Mouse (Mus musculus) forebrain, embryonic 14.5 days (tissue): ENCODE results near the gene Siah3. TPM values are rescaled to one million over a fixed set of nuclear protein-coding genes. Genes with fewer than 3 reads are reported as not detected.

Source experiments
- ATAC-seq: fragments of 200-750 bp; cut with Nextera tagmentation; 2 replicates; pipeline ENCODE4 v1.8.0; 2017; ENCODE audit warnings: mild to moderate bottlenecking, moderate library complexity
- DNase-seq: peaks from one replicate; pipeline ENCODE4 v3.0.0-alpha.2; 2015; ENCODE audit warnings: low spot score
- H3K27ac ChIP-seq: fragments of 300-500 bp; sonication (generic); 2 replicates; pipeline ENCODE4 v1.5.1; 2014; ENCODE audit warnings: low read depth, mild to moderate bottlenecking, control low read depth, low read length, moderate library complexity
- H3K27me3 ChIP-seq: fragments of 300-500 bp; sonication (generic); replicated peaks from 2 replicates; pipeline ENCODE4 v1.6.1; 2014; ENCODE audit warnings: low read length, control low read depth, mixed read lengths; ENCODE audit not compliant: control insufficient read depth, insufficient read depth
- H3K36me3 ChIP-seq: fragments of 300-500 bp; sonication (generic); 2 replicates; pipeline ENCODE4 v1.6.1; 2014; ENCODE audit warnings: low read length, control low read depth; ENCODE audit not compliant: control insufficient read depth, insufficient read depth
- H3K4me1 ChIP-seq: fragments of 300-500 bp; sonication (generic); 2 replicates; pipeline ENCODE4 v1.6.1; 2014; ENCODE audit warnings: antibody characterized with exemption, low read length, control low read depth; ENCODE audit not compliant: control insufficient read depth, insufficient read depth
- H3K4me2 ChIP-seq: fragments of 300-500 bp; sonication (generic); 2 replicates; pipeline ENCODE4 v1.6.1; 2014; ENCODE audit warnings: mild to moderate bottlenecking, control low read depth, low read length
- H3K4me3 ChIP-seq: fragments of 300-500 bp; sonication (generic); 2 replicates; pipeline ENCODE4 v1.5.1; 2014; ENCODE audit warnings: low read depth, low read length, control low read depth
- H3K9ac ChIP-seq: fragments of 300-500 bp; sonication (generic); 2 replicates; pipeline ENCODE4 v1.6.1; 2014; ENCODE audit warnings: mild to moderate bottlenecking, low read length, control low read depth, moderate library complexity
- H3K9me3 ChIP-seq: fragments of 300-500 bp; sonication (generic); replicated peaks from 2 replicates; pipeline ENCODE4 v1.6.1; 2016; ENCODE audit warnings: low read length, control low read depth, mixed read lengths; ENCODE audit not compliant: control insufficient read depth
- WGBS: fragments of 180-500 bp; shearing (Covaris S2); extraction: QIAGEN DNeasy Blood & Tissue Kit; methylation state at CpG from one replicate; pipeline ENCODE4 v1.1.7; 2014; 5-methylcytosine and 5-hydroxymethylcytosine counted together
- polyA plus RNA-seq: library from polyadenylated mRNA; unstranded; fragments of >200 nt; fragmentation: Nextera tagmentation; extraction: Ambion mirVana; gene quantifications from 2 replicates; pipeline ENCODE4 v1.2.1, GENCODE M21; 2014

The Siah3 gene
- polyA plus RNA-seq, result 5.4 and 7.0 TPM in 2 replicates

GRCm38 (mm10) chr14:75455743-75456421 is at the start of gene Siah3:
Siah3 (plus strand) TSS chr14:75455982.
- H3K36me3 ChIP-seq, result no peaks in the 10 kb centered on the region
- H3K9me3 ChIP-seq, result no peaks in the 10 kb centered on the region
- peak within 1 kb of the TSS; percentile 59 for H3K4me3 ChIP-seq
- DNase-seq, result peak; percentile 91
- peak within 1 kb of the TSS; percentile 78 for H3K9ac ChIP-seq
- peak; percentile 51 for ATAC-seq
- H3K27ac ChIP-seq, result peak within 1 kb of the TSS; percentile 93
- H3K27me3 ChIP-seq, result no peaks in the 10 kb centered on the region
- peak within 1 kb of the TSS; percentile 85 for H3K4me2 ChIP-seq
- H3K4me1 ChIP-seq, result peaks cover 31% of the 10 kb centered on the region
- WGBS, result 2% methylated on average over 18 of the region's 18 CpGs

GRCm38 (mm10) chr14:75409772-75410171 is 46.0 kb upstream of the Siah3 start:
- H3K9me3 ChIP-seq, result no peaks in the 10 kb centered on the region
- H3K4me3 ChIP-seq, result no peak overlapping the region
- H3K36me3 ChIP-seq, result no peaks in the 10 kb centered on the region
- H3K4me2 ChIP-seq, result no peak overlapping the region
- no peak overlapping the region for H3K27ac ChIP-seq
- no peaks in the 10 kb centered on the region for H3K27me3 ChIP-seq
- 77% methylated on average over 3 of the region's 3 CpGs for WGBS
- ATAC-seq (no peak), DNase-seq (no peak)
- H3K9ac ChIP-seq, result no peak overlapping the region
- H3K4me1 ChIP-seq, result no peaks in the 10 kb centered on the region

- ATAC-seq (no peak), DNase-seq (no peak)
- H3K4me3 ChIP-seq, result no peak overlapping the region
- no peaks in the 10 kb centered on the region for H3K36me3 ChIP-seq
- 83% methylated on average over 4 of the region's 4 CpGs for WGBS
- no peak overlapping the region for H3K27ac ChIP-seq
- H3K9ac ChIP-seq, result no peak overlapping the region
- H3K27me3 ChIP-seq, result no peaks in the 10 kb centered on the region
- H3K9me3 ChIP-seq, result no peaks in the 10 kb centered on the region
- H3K4me1 ChIP-seq, result no peaks in the 10 kb centered on the region
- H3K4me2 ChIP-seq, result no peak overlapping the region
Observed at GRCm38 (mm10) chr14:75410392-75410791, 45.4 kb upstream of the Siah3 start.

DNA sequence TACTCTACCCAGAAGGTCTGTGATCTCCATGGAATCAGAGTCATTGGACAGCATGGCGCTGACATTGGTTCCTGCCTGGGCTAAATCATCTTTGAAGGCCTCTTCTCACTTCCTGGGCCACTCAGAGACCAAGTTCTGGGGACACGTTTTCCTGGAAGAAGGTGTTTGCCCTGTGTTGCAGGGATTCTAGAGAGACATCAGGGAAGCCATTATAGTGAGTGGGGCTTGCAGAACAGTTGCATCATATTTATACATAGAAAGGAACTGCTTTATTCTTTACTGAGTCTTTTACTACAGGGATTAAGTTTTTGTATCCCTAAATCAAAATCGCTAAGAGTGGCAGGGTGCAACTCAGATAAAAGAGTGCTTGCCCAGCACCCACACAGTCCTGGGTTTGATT is 37.1 kb upstream of the Siah3 start:
- no peak overlapping the region for H3K4me2 ChIP-seq
- 81% methylated on average over 3 of the region's 3 CpGs for whole genome bisulfite sequencing

GRCm38 (mm10) chr14:75419876-75420275 is 35.9 kb upstream of the Siah3 start:
- no peak overlapping the region for H3K27ac ChIP-seq
- H3K4me3 ChIP-seq, result no peak overlapping the region
- H3K27me3 ChIP-seq, result no peaks in the 10 kb centered on the region
- WGBS, result 90% methylated on average over 7 of the region's 7 CpGs
- DNase-seq (no peak), ATAC-seq (no peak)
- no peaks in the 10 kb centered on the region for H3K4me1 ChIP-seq
- no peaks in the 10 kb centered on the region for H3K36me3 ChIP-seq
- no peak overlapping the region for H3K4me2 ChIP-seq
- H3K9me3 ChIP-seq, result no peaks in the 10 kb centered on the region
- no peak overlapping the region for H3K9ac ChIP-seq

More for the DNA sequence above, 37.1 kb upstream of the Siah3 start:
- Histone ChIP-seq H3K4me1 (no peaks in the 10 kb centered on the region), H3K9ac (no peak overlapping the region), H3K27me3 (no peaks in the 10 kb centered on the region), H3K36me3 (no peaks in the 10 kb centered on the region), H3K27ac (no peak overlapping the region), H3K9me3 (no peaks in the 10 kb centered on the region), H3K4me3 (no peak overlapping the region)
- DNase-seq, result no peak
- ATAC-seq, result no peak

GRCm38 (mm10) chr14:75420811-75421210 is 35.0 kb upstream of the Siah3 start:
- Histone ChIP-seq H3K4me1 (no peaks in the 10 kb centered on the region), H3K9me3 (no peaks in the 10 kb centered on the region), H3K27me3 (no peaks in the 10 kb centered on the region), H3K36me3 (no peaks in the 10 kb centered on the region), H3K4me3 (no peak overlapping the region), H3K4me2 (no peak overlapping the region), H3K9ac (no peak overlapping the region), H3K27ac (no peak overlapping the region)
- DNase-seq, result no peak
- 72% methylated on average over 6 of the region's 6 CpGs for WGBS
- ATAC-seq, result no peak

DNA sequence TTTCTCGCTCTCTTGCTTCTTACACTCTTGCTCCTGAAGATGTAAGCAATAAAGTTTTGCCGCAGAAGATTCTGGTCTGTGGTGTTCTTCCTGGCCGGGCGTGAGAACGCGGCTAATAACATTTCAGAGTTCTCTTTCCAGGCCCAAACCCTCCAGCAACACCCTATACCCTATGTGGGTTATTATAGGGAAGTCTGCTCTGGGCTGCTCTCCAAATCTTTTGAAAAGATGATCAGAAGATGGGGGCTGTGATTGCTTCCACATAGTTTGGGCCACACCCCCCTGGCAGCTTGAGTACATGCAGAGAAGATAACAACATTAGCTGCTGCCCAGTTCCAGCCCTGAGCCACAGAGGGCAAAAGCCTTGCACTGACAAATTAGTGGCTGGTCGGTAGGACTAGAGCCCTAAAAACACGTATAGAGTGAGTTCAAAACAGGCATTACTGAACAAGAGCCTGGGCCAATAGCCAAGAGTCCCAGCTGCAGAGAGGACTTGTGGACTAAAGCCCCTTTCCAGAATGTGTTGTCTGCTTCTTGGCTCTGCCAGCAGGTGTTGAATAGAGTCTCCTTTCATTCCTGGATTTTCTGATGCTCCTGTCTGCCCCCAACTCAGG is 24.5 kb upstream of the Siah3 start:
- Histone ChIP-seq H3K4me2 (no peak overlapping the region), H3K27ac (peak overlapping the region; percentile 28; the same call in 1 of the 2 replicates), H3K36me3 (no peaks in the 10 kb centered on the region), H3K9ac (no peak overlapping the region), H3K9me3 (no peaks in the 10 kb centered on the region), H3K27me3 (no peaks in the 10 kb centered on the region), H3K4me3 (no peak overlapping the region), H3K4me1 (peaks cover 20% of the 10 kb centered on the region)
- peak; percentile 84 for DNase-seq
- peak; percentile 81 for ATAC-seq
- WGBS, result 66% methylated on average over 7 of the region's 8 CpGs

GRCm38 (mm10) chr14:75432850-75433249 is 22.9 kb upstream of the Siah3 start:
- Histone ChIP-seq H3K36me3 (no peaks in the 10 kb centered on the region), H3K27me3 (no peaks in the 10 kb centered on the region), H3K9ac (no peak overlapping the region), H3K27ac (no peak overlapping the region), H3K9me3 (no peaks in the 10 kb centered on the region), H3K4me3 (no peak overlapping the region), H3K4me2 (no peak overlapping the region; the same call in 1 of the 2 replicates), H3K4me1 (peaks cover 20% of the 10 kb centered on the region)
- peak; percentile 78 for ATAC-seq
- WGBS, result 34% methylated on average over 10 of the region's 10 CpGs
- DNase-seq, result peak; percentile 76

DNA sequence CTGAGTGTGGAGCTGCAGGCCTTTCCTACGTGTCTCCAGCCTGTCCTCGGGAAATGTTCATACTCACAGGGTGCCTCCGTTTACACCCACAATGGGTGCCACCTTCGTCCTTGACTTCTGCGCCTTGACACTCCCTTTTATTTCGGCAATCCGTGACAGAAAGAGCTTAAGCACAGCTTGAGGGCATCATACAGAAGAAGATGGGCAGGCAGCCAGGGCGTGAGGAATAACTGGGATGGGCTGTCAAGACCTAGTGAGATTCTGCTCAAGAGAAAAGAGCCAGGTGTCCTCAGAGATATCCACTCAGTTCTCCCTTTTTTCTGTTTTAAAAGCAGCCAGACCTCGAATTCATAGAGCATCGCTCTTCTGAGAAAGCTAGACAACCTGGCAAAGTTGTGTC is 21.2 kb upstream of the Siah3 start:
- no peaks in the 10 kb centered on the region for H3K36me3 ChIP-seq
- 71% methylated on average over 10 of the region's 10 CpGs for WGBS
- no peaks in the 10 kb centered on the region for H3K9me3 ChIP-seq
- peaks cover 20% of the 10 kb centered on the region for H3K4me1 ChIP-seq
- no peak overlapping the region for H3K4me3 ChIP-seq
- H3K27me3 ChIP-seq, result no peaks in the 10 kb centered on the region
- DNase-seq (peak; percentile 40), ATAC-seq (peak; percentile 52; the same call in 1 of the 2 replicates)
- no peak overlapping the region for H3K9ac ChIP-seq
- H3K4me2 ChIP-seq, result no peak overlapping the region
- no peak overlapping the region for H3K27ac ChIP-seq
